Mouse (Mus musculus) megakaryocyte, embryonic 14.5 days (primary cell): ENCODE data around the gene Pex6.

ENCODE experiments used
- FLI1 ChIP-seq: IDR thresholded peaks from 2 replicates; pipeline ENCODE4 v1.6.1; 2012; ENCODE audit warnings: low read length, inconsistent platforms, mixed read lengths
- GATA1 ChIP-seq: IDR thresholded peaks from 3 replicates; pipeline ENCODE4 v1.6.1; 2012; ENCODE audit warnings: mixed read lengths, low read length, inconsistent platforms, borderline replicate concordance

- TF ChIP-seq GATA1 (no peak), FLI1 (no peak)
Observed at GRCm38 (mm10) chr17:46728496-46728895, 17.2 kb downstream of the Pex6 start.
